Mouse (Mus musculus): ENCODE measurements around the gene Rnf149. TPM values are rescaled to one million over a fixed set of nuclear protein-coding genes. Genes with fewer than 3 reads are reported as not detected.

Gene Rnf149
- total and polyA plus RNA-seq, 2 experiments = 58.9 to 83.6 TPM

DNA sequence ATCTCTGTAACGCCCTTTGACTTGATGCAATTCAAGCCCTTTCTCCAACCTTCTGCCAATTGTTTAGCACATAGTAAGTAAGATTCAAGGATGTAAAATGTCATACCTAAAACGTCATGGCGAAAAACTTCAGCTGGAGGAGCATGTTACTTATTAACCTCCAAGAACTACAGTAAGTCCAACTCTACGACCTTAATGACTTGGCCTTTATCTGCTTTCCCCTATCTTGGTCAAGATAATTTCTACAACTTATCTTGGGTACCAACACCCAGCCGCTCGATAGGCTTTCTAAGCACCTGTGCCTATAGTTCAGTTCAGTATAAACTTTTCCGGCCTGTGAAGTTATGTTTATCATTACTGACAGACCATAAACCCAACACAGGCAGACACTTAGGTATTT, 3.3 kb downstream of the Rnf149 start:
- H3K27ac ChIP-seq (replicated peaks; ENCODE audit: insufficient read depth, low read depth, low read length) = no peak overlapping the region
- no peaks in the 10 kb centered on the region for H3K27me3 ChIP-seq (ENCODE audit: control insufficient read depth, insufficient read depth, low read length)
- peaks cover 3% of the 10 kb centered on the region; the same call in 1 of the 2 replicates for H3K36me3 ChIP-seq (ENCODE audit: control insufficient read depth, insufficient read depth, low read length)
- H3K79me2 ChIP-seq (ENCODE audit: control insufficient read depth, insufficient read depth, low read length) = peaks cover 31% of the 10 kb centered on the region; the same call in 1 of the 2 replicates
- H3K4me1 ChIP-seq (ENCODE audit: control insufficient read depth, insufficient read depth, low read length) = peaks cover 35% of the 10 kb centered on the region
- no peak overlapping the region for H3K9ac ChIP-seq (ENCODE audit: low read depth, low read length)
- TF ChIP-seq CTCF (IDR thresholded peaks at IDR 0.05; ENCODE audit: low read depth, low read length) (no peak), POLR2A (IDR thresholded peaks at IDR 0.05; ENCODE audit: extremely low read depth, insufficient read depth, low read length) (no peak)
- no peak overlapping the region for H3K4me3 ChIP-seq (ENCODE audit: insufficient read depth, low read depth, low read length)
- DNase-seq (ENCODE audit: extremely low read depth, low read depth, low spot score) = peak; percentile 53
- 42% methylated on average over 7 of the region's 7 CpGs for WGBS

- peak; percentile 57 for DNase-seq (ENCODE audit: extremely low read depth, low read depth, low spot score)
- Histone ChIP-seq H3K27ac (replicated peaks; ENCODE audit: insufficient read depth, low read depth, low read length) (no peak overlapping the region; the same call in 1 of the 2 replicates), H3K9ac (ENCODE audit: low read depth, low read length) (no peak overlapping the region), H3K36me3 (ENCODE audit: control insufficient read depth, insufficient read depth, low read length) (peaks cover 3% of the 10 kb centered on the region; the same call in 1 of the 2 replicates), H3K27me3 (ENCODE audit: control insufficient read depth, insufficient read depth, low read length) (no peaks in the 10 kb centered on the region), H3K4me3 (ENCODE audit: insufficient read depth, low read depth, low read length) (no peak overlapping the region), H3K4me1 (ENCODE audit: control insufficient read depth, insufficient read depth, low read length) (peaks cover 26% of the 10 kb centered on the region), H3K79me2 (ENCODE audit: control insufficient read depth, insufficient read depth, low read length) (peaks cover 37% of the 10 kb centered on the region; the same call in 1 of the 2 replicates)
- no peak for TF ChIP-seq POLR2A (IDR thresholded peaks at IDR 0.05; ENCODE audit: extremely low read depth, insufficient read depth, low read length)
- TF ChIP-seq CTCF (IDR thresholded peaks at IDR 0.05; ENCODE audit: low read depth, low read length) = no peak
- 14% methylated on average over 6 of the region's 6 CpGs for WGBS
These were observed 5.6 kb downstream of the Rnf149 start for GRCm38 (mm10) chr1:39571653-39572052.

DNA sequence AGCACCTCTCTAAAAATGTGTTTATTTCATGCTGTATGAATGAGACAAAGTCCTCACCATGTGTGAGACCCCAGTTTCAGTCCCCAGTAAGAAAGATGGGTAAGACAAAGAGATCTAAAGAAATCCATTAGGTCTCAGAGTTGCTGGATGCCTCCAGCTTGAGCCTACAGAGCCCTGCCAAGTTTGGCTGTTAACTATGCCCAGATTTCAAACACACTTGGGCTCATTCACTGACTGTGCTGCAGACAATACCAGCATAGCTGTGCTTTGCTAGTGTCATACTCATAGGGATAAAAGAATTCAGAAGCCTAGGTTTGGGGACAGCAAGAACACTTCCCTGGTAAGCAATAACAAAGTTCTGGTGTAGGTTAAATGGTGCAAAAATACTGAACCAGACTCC, 9.1 kb downstream of the Rnf149 start:
- Histone ChIP-seq H3K4me1 (ENCODE audit: control insufficient read depth, insufficient read depth, low read length) (peaks cover 11% of the 10 kb centered on the region), H3K27ac (replicated peaks; ENCODE audit: insufficient read depth, low read depth, low read length) (no peak overlapping the region), H3K27me3 (ENCODE audit: control insufficient read depth, insufficient read depth, low read length) (no peaks in the 10 kb centered on the region), H3K79me2 (ENCODE audit: control insufficient read depth, insufficient read depth, low read length) (peaks cover 31% of the 10 kb centered on the region; the same call in 1 of the 2 replicates), H3K4me3 (ENCODE audit: insufficient read depth, low read depth, low read length) (no peak overlapping the region), H3K36me3 (ENCODE audit: control insufficient read depth, insufficient read depth, low read length) (peaks cover 22% of the 10 kb centered on the region), H3K9ac (ENCODE audit: low read depth, low read length) (no peak overlapping the region)
- DNase-seq (ENCODE audit: extremely low read depth, low read depth, low spot score) = no peak
- TF ChIP-seq CTCF (IDR thresholded peaks at IDR 0.05; ENCODE audit: low read depth, low read length) = no peak
- TF ChIP-seq POLR2A (IDR thresholded peaks at IDR 0.05; ENCODE audit: extremely low read depth, insufficient read depth, low read length) = no peak

- no peak for DNase-seq (ENCODE audit: extremely low read depth, low read depth, low spot score)
- Histone ChIP-seq H3K4me3 (ENCODE audit: insufficient read depth, low read depth, low read length) (no peak overlapping the region), H3K36me3 (ENCODE audit: control insufficient read depth, insufficient read depth, low read length) (peaks cover 39% of the 10 kb centered on the region), H3K9ac (ENCODE audit: low read depth, low read length) (no peak overlapping the region), H3K4me1 (ENCODE audit: control insufficient read depth, insufficient read depth, low read length) (no peaks in the 10 kb centered on the region; the same call in 1 of the 2 replicates), H3K27me3 (ENCODE audit: control insufficient read depth, insufficient read depth, low read length) (no peaks in the 10 kb centered on the region), H3K79me2 (ENCODE audit: control insufficient read depth, insufficient read depth, low read length) (peaks cover 19% of the 10 kb centered on the region; the same call in 1 of the 2 replicates), H3K27ac (replicated peaks; ENCODE audit: insufficient read depth, low read depth, low read length) (no peak overlapping the region)
- 81% methylated on average over 3 of the region's 3 CpGs for WGBS
- no peak for TF ChIP-seq CTCF (IDR thresholded peaks at IDR 0.05; ENCODE audit: low read depth, low read length)
- no peak for TF ChIP-seq POLR2A (IDR thresholded peaks at IDR 0.05; ENCODE audit: extremely low read depth, insufficient read depth, low read length)
These were observed 12.6 kb downstream of the Rnf149 start for GRCm38 (mm10) chr1:39564603-39565002.

DNA sequence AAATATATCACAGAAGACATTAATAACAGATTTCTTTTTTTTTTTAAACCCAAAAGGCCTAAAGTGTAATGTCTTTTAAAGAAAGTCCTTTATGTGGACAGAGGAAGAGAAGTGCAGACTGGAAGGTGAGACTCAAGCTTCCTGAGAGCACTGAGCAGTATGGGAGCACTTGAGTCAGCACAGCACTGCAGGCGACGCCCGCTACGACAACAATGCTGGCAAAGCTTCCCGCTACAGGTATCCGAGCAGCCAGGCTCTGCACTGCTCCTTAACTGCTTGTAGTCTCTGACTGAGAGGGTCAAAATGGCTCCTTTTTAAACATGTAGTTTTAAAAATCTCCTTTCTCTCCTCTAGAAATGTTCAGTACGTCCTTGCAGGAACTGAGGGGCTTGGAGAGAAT, 14.0 kb downstream of the Rnf149 start:
- no peak for DNase-seq (ENCODE audit: extremely low read depth, low read depth, low spot score)
- no peaks in the 10 kb centered on the region for H3K27me3 ChIP-seq (ENCODE audit: control insufficient read depth, insufficient read depth, low read length)
- no peak overlapping the region for H3K4me3 ChIP-seq (ENCODE audit: insufficient read depth, low read depth, low read length)
- no peaks in the 10 kb centered on the region; the same call in 1 of the 2 replicates for H3K4me1 ChIP-seq (ENCODE audit: control insufficient read depth, insufficient read depth, low read length)
- WGBS = 90% methylated on average over 7 of the region's 7 CpGs
- no peak overlapping the region for H3K27ac ChIP-seq (replicated peaks; ENCODE audit: insufficient read depth, low read depth, low read length)
- no peak for TF ChIP-seq POLR2A (IDR thresholded peaks at IDR 0.05; ENCODE audit: extremely low read depth, insufficient read depth, low read length)
- no peak for TF ChIP-seq CTCF (IDR thresholded peaks at IDR 0.05; ENCODE audit: low read depth, low read length)
- peaks cover 11% of the 10 kb centered on the region; the same call in 1 of the 2 replicates for H3K79me2 ChIP-seq (ENCODE audit: control insufficient read depth, insufficient read depth, low read length)
- no peak overlapping the region for H3K9ac ChIP-seq (ENCODE audit: low read depth, low read length)
- H3K36me3 ChIP-seq (ENCODE audit: control insufficient read depth, insufficient read depth, low read length) = peaks cover 48% of the 10 kb centered on the region

DNA sequence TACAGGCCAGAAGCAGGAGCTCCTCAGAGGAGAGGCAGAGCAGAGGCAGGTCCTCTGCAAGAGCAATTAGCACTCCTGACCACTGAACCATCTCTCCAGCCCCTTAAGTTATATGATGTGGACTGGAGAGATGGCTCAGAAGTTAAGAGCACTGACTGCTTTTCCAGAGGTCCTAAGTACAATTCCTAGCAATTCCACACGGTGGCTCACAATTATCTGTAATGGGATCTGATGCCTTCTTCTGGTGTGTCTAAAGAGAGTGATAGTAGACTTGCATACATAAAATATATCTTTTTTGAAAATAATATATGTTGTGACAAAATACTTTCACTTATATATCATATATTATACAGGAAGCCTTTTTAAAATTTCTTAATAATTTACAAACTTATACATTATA, 15.3 kb downstream of the Rnf149 start:
- Histone ChIP-seq H3K4me3 (ENCODE audit: insufficient read depth, low read depth, low read length) (no peak overlapping the region), H3K4me1 (ENCODE audit: control insufficient read depth, insufficient read depth, low read length) (no peaks in the 10 kb centered on the region), H3K27ac (replicated peaks; ENCODE audit: insufficient read depth, low read depth, low read length) (no peak overlapping the region), H3K9ac (ENCODE audit: low read depth, low read length) (no peak overlapping the region), H3K36me3 (ENCODE audit: control insufficient read depth, insufficient read depth, low read length) (peaks cover 58% of the 10 kb centered on the region), H3K79me2 (ENCODE audit: control insufficient read depth, insufficient read depth, low read length) (peaks cover 5% of the 10 kb centered on the region; the same call in 1 of the 2 replicates), H3K27me3 (ENCODE audit: control insufficient read depth, insufficient read depth, low read length) (no peaks in the 10 kb centered on the region)
- WGBS = 36% methylated on average over 1 of the region's 1 CpGs
- no peak for DNase-seq (ENCODE audit: extremely low read depth, low read depth, low spot score)
- TF ChIP-seq POLR2A (IDR thresholded peaks at IDR 0.05; ENCODE audit: extremely low read depth, insufficient read depth, low read length) (no peak), CTCF (IDR thresholded peaks at IDR 0.05; ENCODE audit: low read depth, low read length) (no peak)
